Mouse (Mus musculus) midbrain, embryonic 16.5 days (tissue): ENCODE data around the gene Olfr678. TPM values are rescaled to one million over a fixed set of nuclear protein-coding genes. Genes with fewer than 3 reads are reported as not detected.
"Not testable (repeated sequence)": the region's sequence is repeated elsewhere in the genome, so short reads cannot be mapped to it uniquely, and the experiment has no call there.

Source experiments
- ATAC-seq: fragments of 200-750 bp; cut with Nextera tagmentation; 2 replicates; pipeline ENCODE4 v1.8.0; 2017; ENCODE audit warnings: moderate TSS enrichment
- H3K27ac ChIP-seq: fragments of 300-500 bp; sonication (generic); 2 replicates; pipeline ENCODE4 v1.5.1; 2014; ENCODE audit warnings: mild to moderate bottlenecking, low read length, mixed read lengths
- H3K27me3 ChIP-seq: fragments of 300-500 bp; sonication (generic); 2 replicates; pipeline ENCODE4 v1.6.1; 2014; ENCODE audit warnings: low read depth, low read length, mixed read lengths; ENCODE audit not compliant: control insufficient read depth, insufficient read depth
- H3K36me3 ChIP-seq: fragments of 300-500 bp; sonication (generic); 2 replicates; pipeline ENCODE4 v1.6.1; 2014; ENCODE audit warnings: mild to moderate bottlenecking, low read length, moderate library complexity, mixed read lengths; ENCODE audit not compliant: control insufficient read depth, insufficient read depth
- H3K4me1 ChIP-seq: fragments of 300-500 bp; sonication (generic); 2 replicates; pipeline ENCODE4 v1.6.1; 2014; ENCODE audit warnings: mild to moderate bottlenecking, low read length, mixed read lengths; ENCODE audit not compliant: control insufficient read depth, insufficient read depth
- H3K4me2 ChIP-seq: fragments of 300-500 bp; sonication (generic); 2 replicates; pipeline ENCODE4 v1.6.1; 2014; ENCODE audit warnings: mild to moderate bottlenecking, low read length, mixed read lengths
- H3K4me3 ChIP-seq: fragments of 300-500 bp; sonication (generic); 2 replicates; pipeline ENCODE4 v1.5.1; 2014; ENCODE audit warnings: low read depth, mild to moderate bottlenecking, low read length, moderate library complexity, mixed read lengths
- H3K9ac ChIP-seq: fragments of 300-500 bp; sonication (generic); 2 replicates; pipeline ENCODE4 v1.6.1; 2014; ENCODE audit warnings: low read depth, low read length, mixed read lengths
- H3K9me3 ChIP-seq: fragments of 300-500 bp; sonication (generic); replicated peaks from 2 replicates; pipeline ENCODE4 v1.6.1; 2014; ENCODE audit warnings: mild to moderate bottlenecking, low read length, mixed read lengths; ENCODE audit not compliant: control insufficient read depth, poor library complexity, severe bottlenecking
- WGBS: fragments of 180-500 bp; shearing (Covaris S2); extraction: QIAGEN DNeasy Blood & Tissue Kit; methylation state at CpG from one replicate; pipeline ENCODE4 v1.1.7; 2014; 5-methylcytosine and 5-hydroxymethylcytosine counted together
- polyA plus RNA-seq: library from polyadenylated mRNA; unstranded; fragments of >200 nt; fragmentation: Nextera tagmentation; extraction: Ambion mirVana; gene quantifications from 2 replicates; pipeline ENCODE4 v1.2.1, GENCODE M21; 2015

The Olfr678 gene
- polyA plus RNA-seq: not detected in 2 replicates

- H3K27me3 ChIP-seq: no peaks in the 10 kb centered on the region
- no peak within 1 kb of the TSS for H3K4me2 ChIP-seq
- 88% methylated on average over 1 of the region's 1 CpGs for WGBS
- no peaks in the 10 kb centered on the region for H3K36me3 ChIP-seq
- no peak for ATAC-seq
- no peaks in the 10 kb centered on the region for H3K9me3 ChIP-seq
- H3K4me3 ChIP-seq: no peak within 1 kb of the TSS
- no peak within 1 kb of the TSS for H3K27ac ChIP-seq
- H3K4me1 ChIP-seq: no peaks in the 10 kb centered on the region
- no peak within 1 kb of the TSS for H3K9ac ChIP-seq
Observed at GRCm38 (mm10) chr7:105064175-105064574, at the start of gene Olfr678. Gene Olfr678, plus strand, starts transcription at chr7:105064475.

- no peaks in the 10 kb centered on the region for H3K27me3 ChIP-seq
- no peak overlapping the region for H3K4me3 ChIP-seq
- 79% methylated on average over 1 of the region's 1 CpGs for WGBS
- H3K4me1 ChIP-seq: no peaks in the 10 kb centered on the region
- H3K9ac ChIP-seq: no peak overlapping the region
- no peak overlapping the region for H3K4me2 ChIP-seq
- no peaks in the 10 kb centered on the region for H3K9me3 ChIP-seq
- H3K36me3 ChIP-seq: no peaks in the 10 kb centered on the region
- no peak for ATAC-seq
- no peak overlapping the region for H3K27ac ChIP-seq
Observed at GRCm38 (mm10) chr7:105022530-105022929, 41.7 kb upstream of the Olfr678 start.

GRCm38 (mm10) chr7:105028360-105028759 is 35.9 kb upstream of the Olfr678 start, which contains the start of gene Olfr675:
Gene Olfr675, minus strand, starts transcription at chr7:105028460.
- Histone ChIP-seq H3K4me2 (no peak within 1 kb of the TSS), H3K4me1 (no peaks in the 10 kb centered on the region), H3K36me3 (no peaks in the 10 kb centered on the region), H3K27me3 (no peaks in the 10 kb centered on the region), H3K27ac (no peak within 1 kb of the TSS), H3K9me3 (no peaks in the 10 kb centered on the region), H3K9ac (no peak within 1 kb of the TSS), H3K4me3 (no peak within 1 kb of the TSS)
- ATAC-seq: no peak
- WGBS: 87% methylated on average over 1 of the region's 1 CpGs

GRCm38 (mm10) chr7:105032398-105032797 is 31.9 kb upstream of the Olfr678 start, which contains the start of gene Olfr676:
Gene Olfr676, plus strand, starts transcription at chr7:105032698.
- no peak within 1 kb of the TSS for H3K4me3 ChIP-seq
- no peaks in the 10 kb centered on the region for H3K36me3 ChIP-seq
- H3K9ac ChIP-seq: no peak within 1 kb of the TSS
- H3K9me3 ChIP-seq: no peaks in the 10 kb centered on the region
- H3K4me1 ChIP-seq: no peaks in the 10 kb centered on the region
- no peaks in the 10 kb centered on the region for H3K27me3 ChIP-seq
- ATAC-seq: no peak
- no peak within 1 kb of the TSS for H3K27ac ChIP-seq
- no peak within 1 kb of the TSS for H3K4me2 ChIP-seq

GRCm38 (mm10) chr7:105033836-105034235 is 30.4 kb upstream of the Olfr678 start:
- H3K4me2 ChIP-seq: not testable (repeated sequence)

GRCm38 (mm10) chr7:105058951-105059350 is 5.3 kb upstream of the Olfr678 start:
- H3K27ac ChIP-seq: no peak overlapping the region
- no peaks in the 10 kb centered on the region for H3K4me1 ChIP-seq
- H3K4me2 ChIP-seq: no peak overlapping the region
- H3K9ac ChIP-seq: no peak overlapping the region
- no peak for ATAC-seq
- H3K27me3 ChIP-seq: no peaks in the 10 kb centered on the region
- no peaks in the 10 kb centered on the region for H3K9me3 ChIP-seq
- H3K36me3 ChIP-seq: no peaks in the 10 kb centered on the region
- no peak overlapping the region for H3K4me3 ChIP-seq

More at GRCm38 (mm10) chr7:105033836-105034235, 30.4 kb upstream of the Olfr678 start:
- H3K9me3 ChIP-seq, H3K9ac ChIP-seq, H3K36me3 ChIP-seq, H3K27me3 ChIP-seq, ATAC-seq, H3K27ac ChIP-seq, H3K4me3 ChIP-seq, H3K4me1 ChIP-seq: not testable (repeated sequence)
- WGBS: 53% methylated on average over 5 of the region's 5 CpGs

GRCm38 (mm10) chr7:105080905-105081304 is 16.6 kb downstream of the Olfr678 start, which contains the start of gene Olfr679:
Gene Olfr679, plus strand, starts transcription at chr7:105081205.
- Histone ChIP-seq H3K4me3 (no peak within 1 kb of the TSS), H3K27ac (no peak within 1 kb of the TSS), H3K4me2 (no peak within 1 kb of the TSS), H3K9me3 (no peaks in the 10 kb centered on the region), H3K27me3 (no peaks in the 10 kb centered on the region), H3K9ac (no peak within 1 kb of the TSS), H3K36me3 (no peaks in the 10 kb centered on the region), H3K4me1 (no peaks in the 10 kb centered on the region)
- no peak for ATAC-seq
- 74% methylated on average over 1 of the region's 1 CpGs for WGBS

GRCm38 (mm10) chr7:105092717-105093116 is 28.4 kb downstream of the Olfr678 start, which contains the start of gene Olfr680-ps1:
Gene Olfr680-ps1, minus strand, starts transcription at chr7:105092817.
- not testable (repeated sequence) for H3K9me3 ChIP-seq, H3K4me2 ChIP-seq, H3K27me3 ChIP-seq, H3K27ac ChIP-seq, H3K9ac ChIP-seq, H3K4me3 ChIP-seq, ATAC-seq, H3K36me3 ChIP-seq, H3K4me1 ChIP-seq

GRCm38 (mm10) chr7:105116536-105116935 is 52.3 kb downstream of the Olfr678 start, which contains the start of gene Olfr681:
Gene Olfr681, plus strand, starts transcription at chr7:105116836.
- Histone ChIP-seq H3K4me3 (no peak within 1 kb of the TSS), H3K36me3 (no peaks in the 10 kb centered on the region), H3K9me3 (no peaks in the 10 kb centered on the region), H3K27me3 (no peaks in the 10 kb centered on the region), H3K4me2 (no peak within 1 kb of the TSS), H3K9ac (no peak within 1 kb of the TSS), H3K4me1 (no peaks in the 10 kb centered on the region), H3K27ac (no peak within 1 kb of the TSS)
- ATAC-seq: no peak
